Mouse (Mus musculus): ENCODE results near the gene Pdlim3.

Pdlim3 gene

GRCm38 (mm10) chr8:45905591-45906250 is 20.5 kb downstream of the Pdlim3 start:
- DNase-seq (ENCODE audit: low spot score in 2 of 2): no peak

- no peak for DNase-seq (ENCODE audit: low spot score in 2 of 2)
Measured at GRCm38 (mm10) chr8:45906251-45906619, 21.0 kb downstream of the Pdlim3 start.

- no peak for DNase-seq (ENCODE audit: low spot score in 2 of 2)
Measured at GRCm38 (mm10) chr8:45913707-45914106, 28.4 kb downstream of the Pdlim3 start.

- no peak for DNase-seq (ENCODE audit: low spot score in 2 of 2)
Measured at GRCm38 (mm10) chr8:45916496-45916895, 31.2 kb downstream of the Pdlim3 start.

- DNase-seq (ENCODE audit: low spot score in 2 of 2): no peak
Measured at GRCm38 (mm10) chr8:45917040-45917679, 31.9 kb downstream of the Pdlim3 start.

GRCm38 (mm10) chr8:45918891-45919290 is 33.6 kb downstream of the Pdlim3 start:
- DNase-seq (ENCODE audit: low spot score in 2 of 2): no peak

GRCm38 (mm10) chr8:45920392-45920791 is 35.1 kb downstream of the Pdlim3 start:
- DNase-seq (ENCODE audit: low spot score in 2 of 2): no peak

GRCm38 (mm10) chr8:45922116-45922515 is 36.9 kb downstream of the Pdlim3 start:
- DNase-seq (ENCODE audit: low spot score in 2 of 2): no peak

- peak; percentile 100 for DNase-seq (ENCODE audit: low spot score in 2 of 2)
Measured at GRCm38 (mm10) chr8:45934582-45935014, 49.3 kb downstream of the Pdlim3 start, which contains the start of gene Ccdc110. Gene Ccdc110 (plus strand): TSS chr8:45934619.

- DNase-seq (ENCODE audit: low spot score in 2 of 2): no peak
Measured at GRCm38 (mm10) chr8:45936986-45937385, 51.7 kb downstream of the Pdlim3 start.

- DNase-seq (ENCODE audit: low spot score in 2 of 2): no peak
Measured at GRCm38 (mm10) chr8:45946283-45946682, 61.0 kb downstream of the Pdlim3 start.

GRCm38 (mm10) chr8:45950622-45951021 is 65.4 kb downstream of the Pdlim3 start:
- DNase-seq (ENCODE audit: low spot score in 2 of 2): no peak

All from cerebellum, postnatal 4 days (tissue).